Mouse (Mus musculus) heart, embryonic 11.5 days (tissue): ENCODE data around the gene Tmem147. TPM values are rescaled to one million over a fixed set of nuclear protein-coding genes. Genes with fewer than 3 reads are reported as not detected.
"Not testable (repeated sequence)": the region's sequence is repeated elsewhere in the genome, so short reads cannot be mapped to it uniquely, and the experiment has no call there.

ENCODE experiments used
- ATAC-seq: fragments of 200-750 bp; cut with Nextera tagmentation; replicated peaks from 2 replicates; pipeline ENCODE4 v1.8.0; 2017; ENCODE audit warnings: moderate library complexity; ENCODE audit not compliant: insufficient number of reproducible peaks, low FRiP score, low TSS enrichment
- H3K27ac ChIP-seq: fragments of 300-500 bp; sonication (generic); 2 replicates; pipeline ENCODE4 v1.5.1; 2014; ENCODE audit warnings: mild to moderate bottlenecking, low read depth, low read length
- H3K27me3 ChIP-seq: fragments of 300-500 bp; sonication (generic); 2 replicates; pipeline ENCODE4 v1.6.1; 2014; ENCODE audit warnings: mild to moderate bottlenecking, low read length, mixed read lengths; ENCODE audit not compliant: control insufficient read depth, insufficient read depth
- H3K36me3 ChIP-seq: fragments of 300-500 bp; sonication (generic); 2 replicates; pipeline ENCODE4 v1.6.1; 2014; ENCODE audit warnings: mild to moderate bottlenecking, low read length, moderate library complexity, mixed read lengths; ENCODE audit not compliant: control insufficient read depth, insufficient read depth
- H3K4me1 ChIP-seq: fragments of 300-500 bp; sonication (generic); 2 replicates; pipeline ENCODE4 v1.6.1; 2014; ENCODE audit warnings: low read length; ENCODE audit not compliant: control insufficient read depth, insufficient read depth
- H3K4me2 ChIP-seq: fragments of 300-500 bp; sonication (generic); 2 replicates; pipeline ENCODE4 v1.6.1; 2014; ENCODE audit warnings: mild to moderate bottlenecking, moderate library complexity
- H3K4me3 ChIP-seq: fragments of 300-500 bp; sonication (generic); 2 replicates; pipeline ENCODE4 v1.5.1; 2014; ENCODE audit warnings: low read depth, low read length
- H3K9ac ChIP-seq: fragments of 300-500 bp; sonication (generic); 2 replicates; pipeline ENCODE4 v1.6.1; 2014; ENCODE audit warnings: mild to moderate bottlenecking, low read depth, low read length, moderate library complexity
- H3K9me3 ChIP-seq: fragments of 300-500 bp; sonication (generic); replicated peaks from 2 replicates; pipeline ENCODE4 v1.6.1; 2016; ENCODE audit warnings: low read length; ENCODE audit not compliant: control insufficient read depth
- WGBS: fragments of 180-500 bp; shearing (Covaris S2); extraction: QIAGEN DNeasy Blood & Tissue Kit; methylation state at CpG from one replicate; pipeline ENCODE4 v1.1.7; 2014; ENCODE audit not compliant: insufficient replicate concordance; 5-methylcytosine and 5-hydroxymethylcytosine counted together
- polyA plus RNA-seq: library from polyadenylated mRNA; unstranded; fragments of >200 nt; fragmentation: Nextera tagmentation; extraction: Ambion mirVana; gene quantifications from 2 replicates; pipeline ENCODE4 v1.2.1, GENCODE M21; 2014

The Tmem147 gene
- polyA plus RNA-seq, 1 experiment from 2014 or later = 173 TPM

DNA sequence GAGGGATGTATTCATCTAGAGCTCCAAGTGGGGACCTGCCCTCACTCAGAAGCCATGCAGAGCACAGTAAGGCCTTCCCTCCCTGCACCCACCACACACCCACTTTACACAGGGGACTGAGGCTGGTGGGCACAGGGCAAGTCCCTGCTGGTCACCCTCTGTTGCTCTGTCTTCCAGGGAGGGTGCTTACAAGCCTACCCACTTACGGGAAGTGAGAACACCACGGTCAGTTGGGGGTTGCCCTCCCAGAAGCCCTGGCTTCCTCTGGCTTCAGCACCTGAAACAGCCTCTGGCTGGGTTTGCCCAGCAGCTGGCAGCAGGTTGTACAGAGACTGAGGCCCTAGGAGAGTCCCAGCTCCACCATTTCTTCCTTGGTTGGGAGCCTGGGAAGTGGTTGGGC is 13.2 kb upstream of the Tmem147 start:
- H3K4me3 ChIP-seq, ATAC-seq, H3K9me3 ChIP-seq, H3K9ac ChIP-seq, H3K4me1 ChIP-seq, H3K27me3 ChIP-seq, H3K27ac ChIP-seq, H3K36me3 ChIP-seq, H3K4me2 ChIP-seq: not testable (repeated sequence)
- 88% methylated on average over 2 of the region's 2 CpGs for WGBS

DNA sequence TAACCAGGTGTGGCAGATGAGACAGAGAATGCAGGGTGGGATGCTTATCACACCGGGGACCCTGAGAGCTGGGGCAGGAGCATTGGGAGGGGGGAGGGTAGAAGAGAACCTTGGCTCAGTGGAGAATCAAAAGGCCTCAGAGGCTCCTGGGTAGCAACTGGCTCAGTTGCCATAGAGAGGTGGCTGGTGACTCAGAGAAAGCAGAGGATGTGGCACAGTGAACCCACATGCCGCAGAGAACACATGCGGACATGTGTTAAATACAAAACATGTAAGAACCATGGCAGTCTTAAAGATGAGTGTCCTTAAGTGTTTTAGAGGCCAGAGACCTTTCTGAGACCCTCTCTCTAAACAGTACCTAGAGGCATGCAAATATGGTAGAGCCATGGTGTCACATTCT is 6.9 kb upstream of the Tmem147 start:
- WGBS = 82% methylated on average over 3 of the region's 3 CpGs
- Histone ChIP-seq H3K27me3 (no peaks in the 10 kb centered on the region), H3K9ac (no peak overlapping the region), H3K36me3 (peaks cover 16% of the 10 kb centered on the region), H3K4me3 (no peak overlapping the region), H3K4me1 (no peaks in the 10 kb centered on the region), H3K27ac (no peak overlapping the region), H3K9me3 (no peaks in the 10 kb centered on the region), H3K4me2 (no peak overlapping the region)
- no peak for ATAC-seq

DNA sequence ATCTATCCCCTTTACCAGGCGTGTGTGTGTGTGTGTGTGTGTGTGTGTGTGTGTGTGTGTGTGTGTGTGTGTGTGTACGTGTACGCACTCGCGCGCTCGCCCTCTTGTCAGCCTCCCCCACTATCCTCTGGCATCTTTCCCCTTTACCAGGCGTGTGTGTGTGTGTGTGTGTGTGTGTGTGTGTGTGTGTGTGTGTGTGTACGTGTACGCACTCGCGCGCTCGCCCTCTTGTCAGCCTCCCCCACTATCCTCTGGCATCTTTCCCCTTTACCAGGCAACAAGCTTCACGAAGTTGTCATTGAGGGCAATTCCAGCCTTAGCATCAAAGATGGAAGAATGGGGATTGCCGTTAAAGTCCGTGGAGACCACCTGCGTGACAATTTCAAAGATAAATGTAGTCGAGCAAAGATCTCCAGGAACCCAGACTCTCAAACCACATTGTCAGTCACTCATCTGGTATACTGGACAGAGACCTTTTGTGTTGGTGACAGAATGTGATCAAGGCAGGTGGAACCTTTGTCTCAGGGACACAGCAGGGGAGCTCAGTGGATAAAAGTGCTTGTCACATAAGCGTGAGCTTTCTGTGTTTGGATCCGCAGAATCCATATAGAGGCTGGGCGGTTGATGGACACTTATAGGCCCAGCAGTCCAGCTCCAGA is 853 bp upstream of the Tmem147 start:
- Histone ChIP-seq H3K36me3 (peaks cover 18% of the 10 kb centered on the region), H3K9ac (peak overlapping the region; percentile 92), H3K4me3 (peak overlapping the region; percentile 81), H3K27ac (peak overlapping the region; percentile 83), H3K4me1 (peaks cover 13% of the 10 kb centered on the region), H3K4me2 (peak overlapping the region; percentile 89)
- not testable (repeated sequence) for H3K9me3 ChIP-seq, H3K27me3 ChIP-seq, ATAC-seq
- WGBS = 29% methylated on average over 15 of the region's 22 CpGs

DNA sequence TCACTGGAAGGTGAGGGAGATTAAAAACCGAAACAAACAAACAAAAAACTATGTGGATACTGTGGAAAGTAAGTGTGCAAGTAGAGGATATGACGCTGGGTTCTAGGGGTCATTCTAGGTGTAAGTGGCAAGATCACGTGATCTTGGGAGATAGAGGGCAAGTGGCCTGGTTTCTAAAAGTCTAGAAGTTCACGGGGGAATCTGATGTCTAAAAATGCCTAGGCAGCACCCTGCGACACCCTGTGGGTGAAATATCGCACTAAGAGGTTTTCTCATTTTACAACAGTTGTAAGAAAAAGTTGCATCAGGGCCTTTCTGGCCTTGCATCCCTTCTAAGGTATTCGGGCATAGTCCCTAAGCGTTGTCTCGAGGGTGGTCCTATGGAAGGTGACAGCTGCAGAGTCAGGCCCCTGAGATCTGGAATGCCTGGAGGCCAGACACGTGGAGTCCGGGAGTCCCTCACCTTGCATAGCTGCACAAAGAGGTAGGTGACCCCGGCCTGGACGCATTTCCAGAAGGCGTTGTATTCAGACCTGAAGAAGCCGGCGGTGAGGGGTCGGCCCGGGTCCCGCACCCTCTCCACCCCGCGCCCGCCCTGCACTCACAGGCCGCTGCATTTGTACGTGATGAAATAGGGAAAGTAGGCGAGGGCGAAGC is 473 bp downstream of the Tmem147 start:
- peak overlapping the region; percentile 81 for H3K4me3 ChIP-seq
- no peak overlapping the region for H3K27ac ChIP-seq
- H3K27me3 ChIP-seq = no peaks in the 10 kb centered on the region
- H3K9me3 ChIP-seq = no peaks in the 10 kb centered on the region
- H3K9ac ChIP-seq = peak overlapping the region; percentile 92
- WGBS = 7% methylated on average over 26 of the region's 26 CpGs
- peak overlapping the region; percentile 89 for H3K4me2 ChIP-seq
- H3K36me3 ChIP-seq = peaks cover 14% of the 10 kb centered on the region; the same call in 1 of the 2 replicates
- ATAC-seq = peak; percentile 15; the same call in 1 of the 2 replicates
- peaks cover 13% of the 10 kb centered on the region for H3K4me1 ChIP-seq

DNA sequence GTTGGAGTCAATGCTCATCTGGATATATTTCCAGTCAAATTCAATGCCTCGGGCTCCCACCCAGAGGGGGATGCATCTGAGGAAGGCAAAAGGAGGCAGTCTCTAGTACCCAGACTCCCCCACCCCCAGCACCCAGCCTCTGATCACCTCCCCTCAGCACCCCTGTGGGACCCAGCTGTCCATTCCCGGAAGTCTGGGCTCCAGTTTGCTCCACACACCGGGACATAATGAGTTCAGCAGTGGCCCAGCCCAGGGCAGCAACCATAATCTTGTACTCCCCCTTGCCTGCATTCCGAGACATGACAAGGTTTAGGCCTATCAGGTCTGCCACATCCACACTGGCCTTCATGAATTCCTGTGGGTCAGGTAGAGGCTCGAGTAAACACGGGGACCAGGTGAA is 1.1 kb downstream of the Tmem147 start:
- WGBS = 84% methylated on average over 6 of the region's 6 CpGs
- Histone ChIP-seq H3K4me3 (peak overlapping the region; percentile 81), H3K4me2 (peak overlapping the region; percentile 89), H3K27me3 (no peaks in the 10 kb centered on the region), H3K36me3 (peaks cover 7% of the 10 kb centered on the region; the same call in 1 of the 2 replicates), H3K27ac (no peak overlapping the region), H3K4me1 (peaks cover 13% of the 10 kb centered on the region), H3K9ac (peak overlapping the region; percentile 92; the same call in 1 of the 2 replicates), H3K9me3 (no peaks in the 10 kb centered on the region)
- no peak for ATAC-seq

DNA sequence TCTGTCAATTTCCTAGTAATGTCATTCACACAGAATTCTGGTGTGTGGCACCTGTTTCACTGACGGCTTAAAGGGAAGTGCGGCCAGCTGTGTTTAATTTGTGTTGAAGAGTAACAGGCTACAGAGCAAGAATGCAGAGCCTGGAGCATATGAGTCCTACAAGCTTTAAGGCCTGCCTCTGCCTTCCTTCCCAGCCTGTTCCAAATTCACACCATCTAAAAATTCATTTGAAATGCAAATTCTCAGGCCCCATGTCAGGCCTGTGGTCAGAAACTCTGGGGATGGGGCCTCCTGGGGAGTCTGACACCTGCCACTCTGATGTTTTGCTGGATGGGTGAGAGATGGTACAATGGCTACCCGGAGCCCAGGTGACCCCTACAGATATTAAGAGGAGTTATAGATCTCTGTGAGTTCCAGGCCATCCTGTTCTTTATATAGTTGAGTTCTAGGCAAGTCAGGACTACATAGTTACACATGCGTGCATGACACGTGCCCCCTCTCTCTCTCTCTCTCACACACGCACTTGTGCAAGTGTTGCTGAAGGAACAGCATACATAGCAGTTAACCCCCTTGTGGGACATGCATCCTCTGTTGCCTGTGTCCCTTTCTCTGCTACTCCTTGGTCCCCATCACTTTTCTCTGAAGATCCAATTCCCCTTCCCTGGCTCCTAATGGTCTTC is 5.9 kb downstream of the Tmem147 start:
- no peak overlapping the region for H3K4me3 ChIP-seq
- H3K4me2 ChIP-seq = no peak overlapping the region
- peaks cover 12% of the 10 kb centered on the region; the same call in 1 of the 2 replicates for H3K27me3 ChIP-seq
- H3K9ac ChIP-seq = no peak overlapping the region
- H3K4me1 ChIP-seq = peaks cover 3% of the 10 kb centered on the region
- no peaks in the 10 kb centered on the region for H3K9me3 ChIP-seq
- H3K36me3 ChIP-seq = 0 out of 2 replicates have a peak, but pooled peaks cover 2% of the 10 kb centered on the region
- no peak overlapping the region for H3K27ac ChIP-seq
- ATAC-seq = no peak
- WGBS = 68% methylated on average over 6 of the region's 6 CpGs

DNA sequence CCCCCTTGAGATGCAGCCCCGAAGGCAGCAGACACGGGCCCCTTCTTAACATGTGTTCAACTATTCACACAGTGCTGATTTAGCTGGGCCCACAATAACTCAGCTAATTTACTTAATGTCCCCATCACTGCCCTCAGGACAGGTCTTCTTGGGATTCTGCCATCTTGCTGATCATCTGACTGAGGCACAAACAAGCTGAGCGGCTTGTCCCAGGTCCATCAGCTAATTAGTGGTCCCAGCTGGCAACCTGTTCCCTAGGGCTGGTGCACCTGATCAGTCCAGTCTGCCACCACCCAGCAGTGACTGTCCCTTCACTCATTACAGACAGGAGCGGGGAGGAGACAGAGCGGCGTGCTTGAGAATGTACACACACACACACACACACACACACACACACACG is 8.1 kb downstream of the Tmem147 start:
- H3K4me2 ChIP-seq = no peak overlapping the region
- no peak overlapping the region for H3K9ac ChIP-seq
- H3K27me3 ChIP-seq = peaks cover 30% of the 10 kb centered on the region
- H3K4me1 ChIP-seq = no peaks in the 10 kb centered on the region
- no peak overlapping the region for H3K4me3 ChIP-seq
- no peaks in the 10 kb centered on the region for H3K36me3 ChIP-seq
- no peak overlapping the region for H3K27ac ChIP-seq
- no peak for ATAC-seq
- WGBS = 80% methylated on average over 7 of the region's 7 CpGs
- no peaks in the 10 kb centered on the region for H3K9me3 ChIP-seq

DNA sequence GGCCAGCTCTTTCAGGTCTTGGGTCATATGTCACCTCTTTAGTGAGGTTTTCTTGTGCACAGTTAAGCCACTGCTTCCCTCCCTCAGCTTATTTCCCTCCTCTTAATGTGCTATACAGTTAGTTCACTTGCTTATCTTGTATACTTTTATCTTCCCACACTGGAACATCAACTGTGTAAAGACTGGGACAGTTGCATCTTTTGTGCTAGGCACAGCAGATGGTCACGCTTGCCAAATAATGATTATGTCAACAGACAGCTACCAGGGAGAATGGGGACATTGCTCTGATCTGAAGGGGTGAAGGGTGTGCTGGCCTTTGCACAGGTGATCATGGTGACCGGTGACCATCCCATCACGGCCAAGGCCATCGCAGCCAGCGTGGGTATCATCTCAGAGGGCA is 9.7 kb downstream of the Tmem147 start:
- WGBS = 90% methylated on average over 5 of the region's 5 CpGs
- no peaks in the 10 kb centered on the region for H3K4me1 ChIP-seq
- no peaks in the 10 kb centered on the region for H3K9me3 ChIP-seq
- no peak overlapping the region for H3K4me2 ChIP-seq
- no peak overlapping the region for H3K4me3 ChIP-seq
- peaks cover 44% of the 10 kb centered on the region for H3K27me3 ChIP-seq
- H3K36me3 ChIP-seq = no peaks in the 10 kb centered on the region
- H3K9ac ChIP-seq = no peak overlapping the region
- ATAC-seq = no peak
- no peak overlapping the region for H3K27ac ChIP-seq
